Mouse (Mus musculus) midbrain, embryonic 14.5 days (tissue): Measurements from ENCODE around the gene Ptafr. TPM values are rescaled to one million over a fixed set of nuclear protein-coding genes. Genes with fewer than 3 reads are reported as not detected.

Experiments used
- polyA plus RNA-seq: library from polyadenylated mRNA; unstranded; fragments of >200 nt; fragmentation: Nextera tagmentation; extraction: Ambion mirVana; gene quantifications from 2 replicates; pipeline ENCODE4 v1.2.1, GENCODE M21; 2014

Ptafr gene
- polyA plus RNA-seq, 1 experiment from 2014 or later, result 0.37 TPM

Other genes with a start within 250 kb of the Ptafr start
- gene Trnau1ap, start 234.5 kb upstream of the Ptafr start, polyA plus RNA-seq, result 82.2 and 84.0 TPM in 2 replicates
- gene Rcc1, start 210.5 kb upstream of the Ptafr start, polyA plus RNA-seq, result 26.4 and 28.6 TPM in 2 replicates
- 7.4 and 11.1 TPM in 2 replicates for gene Phactr4, start 141.6 kb upstream of the Ptafr start, polyA plus RNA-seq
- 8.9 and 10.8 TPM in 2 replicates for gene Med18, start 100.1 kb upstream of the Ptafr start, polyA plus RNA-seq
- gene Sesn2, start 53.6 kb upstream of the Ptafr start, polyA plus RNA-seq, result 4.7 and 5.5 TPM in 2 replicates
- 1,327 and 1,547 TPM in 2 replicates for gene Atpif1, start 30.4 kb upstream of the Ptafr start, polyA plus RNA-seq
- 149 and 152 TPM in 2 replicates for gene Dnajc8, start 28.5 kb upstream of the Ptafr start, polyA plus RNA-seq
- gene Eya3, start 74.9 kb downstream of the Ptafr start, polyA plus RNA-seq, result 12.8 and 15.7 TPM in 2 replicates
- gene Xkr8, start 168.5 kb downstream of the Ptafr start, polyA plus RNA-seq, result 5.2 and 5.6 TPM in 2 replicates
- 0.35 and 0.54 TPM in 2 replicates for gene Smpdl3b, start 193.2 kb downstream of the Ptafr start, polyA plus RNA-seq
- gene Rpa2, start 204.3 kb downstream of the Ptafr start, polyA plus RNA-seq, result 34.1 and 38.1 TPM in 2 replicates
- gene Themis2, start 232.3 kb downstream of the Ptafr start, polyA plus RNA-seq, result 0.09 and 1.6 TPM in 2 replicates